Mouse (Mus musculus) ovary, postnatal 10 days (tissue): Measurements from ENCODE around the gene Trim41.
A peak's percentile ranks its signal among the peaks of the same experiment; 100 is the strongest.
"Not testable (repeated sequence)": the region's sequence is repeated elsewhere in the genome, so short reads cannot be mapped to it uniquely, and the experiment has no call there.

Experiments used
- DNase-seq: peaks from one replicate; pipeline ENCODE4 v3.0.0; 2022; ENCODE audit warnings: low spot score

The Trim41 gene

DNA sequence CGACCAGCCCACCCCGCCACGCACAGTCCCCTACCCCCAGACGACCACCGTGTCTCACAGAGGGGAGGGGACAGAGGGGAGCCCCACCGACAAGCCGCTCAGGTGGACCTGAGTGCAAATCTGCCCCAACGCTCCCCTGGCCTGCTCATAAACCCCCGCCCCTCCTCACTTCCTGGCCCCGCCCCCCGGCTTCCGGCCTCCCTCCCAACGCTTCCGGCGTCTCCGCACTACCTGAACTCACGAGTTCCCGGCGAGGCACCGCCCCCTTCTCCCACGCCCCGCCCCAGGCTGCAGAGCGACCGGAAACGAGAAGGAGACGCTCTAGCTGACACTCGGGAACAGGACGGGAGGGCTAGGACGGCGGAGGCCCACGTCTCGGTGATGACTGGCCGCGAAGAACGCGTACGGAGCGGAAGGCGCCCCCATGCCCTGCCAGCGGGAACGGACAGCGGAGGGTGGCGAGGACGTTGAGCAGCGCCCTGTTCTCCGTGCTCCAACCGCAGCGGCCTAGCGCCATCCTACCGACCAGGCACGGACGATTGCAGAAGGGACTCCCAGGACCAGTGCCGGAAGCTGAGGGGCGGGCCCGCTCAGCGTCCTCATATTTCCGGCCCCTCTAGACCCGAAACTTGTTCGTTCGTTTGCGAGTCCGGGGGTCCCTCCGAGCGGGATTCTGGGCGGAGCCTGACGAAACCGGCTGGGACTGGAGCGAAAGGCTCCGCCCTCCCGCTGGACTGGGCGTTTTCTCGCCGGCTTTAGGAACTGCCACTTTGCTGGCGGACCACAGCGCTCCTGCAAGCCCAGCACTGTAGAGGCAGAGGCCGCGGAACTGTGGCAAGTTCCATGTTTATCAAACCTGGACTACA, at the start of gene Trim41:
Trim41 (minus strand) TSS at position 554 of the 866 bp plus-strand sequence.
- DNase-seq, result peak; percentile 95

DNA sequence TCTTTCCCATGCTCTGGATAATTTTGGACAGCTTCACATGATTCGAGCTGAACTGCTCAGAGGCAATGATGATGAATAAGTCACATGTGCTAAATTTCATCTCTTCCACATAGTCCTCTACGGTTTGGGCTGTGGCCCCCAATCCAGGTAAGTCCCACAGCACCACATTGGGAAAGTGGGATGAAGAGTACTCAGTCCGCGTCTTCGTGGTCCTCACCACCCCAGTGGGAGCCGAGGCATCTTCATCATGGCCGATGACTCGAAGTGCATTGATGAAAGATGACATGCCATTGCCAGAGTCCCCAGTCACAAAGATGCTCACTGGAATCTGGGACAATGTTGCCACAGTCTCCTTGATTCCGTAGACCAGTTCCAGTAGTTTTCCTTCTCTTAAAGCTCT, 49.3 kb upstream of the Trim41 start:
- DNase-seq, result no peak

DNA sequence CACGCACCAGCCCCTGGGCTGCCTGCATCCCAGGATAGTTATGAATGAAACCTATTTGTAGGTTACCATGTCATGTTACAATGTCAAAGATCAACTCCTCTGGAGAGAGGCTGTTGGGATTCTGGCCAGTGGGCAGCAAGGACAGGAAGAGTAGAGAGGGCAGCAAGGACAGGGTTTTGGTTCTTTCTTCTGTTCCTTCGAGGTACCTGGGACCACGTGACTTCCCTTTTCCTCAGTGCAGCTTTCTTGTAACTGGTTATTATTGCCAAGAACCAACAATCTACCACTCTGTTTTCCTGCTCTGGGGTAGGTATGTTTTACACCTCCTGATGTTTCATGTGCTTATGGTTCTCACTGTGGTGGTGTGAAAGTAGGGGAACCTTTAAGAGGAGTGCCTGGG, 46.7 kb upstream of the Trim41 start:
- no peak for DNase-seq

DNA sequence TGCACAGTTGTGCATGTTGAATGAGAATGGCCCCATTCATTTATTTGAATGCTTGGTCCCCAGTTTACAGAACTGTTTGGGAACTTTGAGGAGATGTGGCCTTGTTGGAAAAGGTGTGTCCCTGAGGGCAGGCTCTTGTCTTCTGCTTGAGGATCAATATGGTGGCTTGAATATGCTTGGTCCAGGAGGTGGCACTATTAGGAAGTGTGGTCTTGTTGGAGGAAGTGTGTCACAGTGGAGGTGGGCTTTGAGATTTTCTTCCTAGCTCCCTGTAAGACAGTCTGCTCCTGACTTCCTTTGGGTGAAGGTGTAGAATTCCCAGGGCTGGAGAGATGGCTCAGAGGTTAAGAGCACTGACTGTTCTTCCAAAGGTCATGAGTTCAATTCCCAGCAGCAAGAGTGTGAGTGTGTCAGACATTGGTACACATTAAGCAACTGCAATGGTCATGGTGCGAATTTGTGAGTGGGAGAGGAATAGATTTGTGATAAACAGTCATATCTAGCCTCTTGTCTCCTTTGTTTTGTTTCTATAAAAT, 45.7 kb upstream of the Trim41 start:
- DNase-seq, result no peak

DNA sequence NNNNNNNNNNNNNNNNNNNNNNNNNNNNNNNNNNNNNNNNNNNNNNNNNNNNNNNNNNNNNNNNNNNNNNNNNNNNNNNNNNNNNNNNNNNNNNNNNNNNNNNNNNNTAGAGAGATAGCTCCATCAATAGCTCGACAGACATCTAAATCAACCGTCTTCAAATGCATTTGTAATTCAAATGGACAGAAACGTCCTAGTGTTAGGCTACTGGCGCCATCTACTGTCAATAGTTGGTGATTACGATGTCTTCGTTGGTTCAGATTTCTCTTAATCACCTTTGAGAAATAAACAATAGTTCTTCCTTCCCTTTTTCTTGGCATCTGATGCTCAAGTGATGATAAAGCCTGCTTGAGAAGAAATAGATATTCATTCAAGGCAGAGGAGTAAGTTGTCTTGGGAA, 41.9 kb upstream of the Trim41 start:
- no peak for DNase-seq

DNA sequence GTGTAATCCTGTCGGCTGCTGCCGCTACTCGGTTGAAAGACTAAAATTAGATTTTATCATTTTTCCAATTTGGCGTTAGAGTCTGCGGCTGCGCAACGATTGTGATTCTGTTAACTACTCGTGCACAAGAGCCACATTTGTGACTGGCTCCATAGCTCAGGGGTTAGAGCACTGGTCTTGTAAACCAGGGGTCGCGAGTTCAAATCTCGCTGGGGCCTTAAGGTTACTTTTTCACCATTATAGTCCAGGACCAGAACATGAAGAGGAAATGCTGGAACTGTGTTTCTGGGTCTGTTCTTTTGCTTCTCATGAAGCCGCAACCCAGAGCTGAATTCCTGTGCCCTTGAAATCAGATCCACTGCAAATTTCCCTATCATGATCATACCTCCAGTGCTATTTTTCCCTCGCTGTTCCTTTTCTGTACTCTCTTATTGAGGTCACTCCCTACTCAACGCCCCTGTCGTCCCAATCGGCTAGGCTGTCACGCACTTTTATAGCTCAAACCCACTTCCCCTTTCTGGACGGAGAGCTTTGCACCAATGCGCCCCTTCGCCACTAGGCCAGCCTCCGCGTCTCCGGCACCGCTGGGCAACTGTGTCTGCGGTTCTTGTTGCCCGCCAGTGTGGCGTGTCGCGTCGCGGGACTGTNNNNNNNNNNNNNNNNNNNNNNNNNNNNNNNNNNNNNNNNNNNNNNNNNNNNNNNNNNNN, 36.5 kb upstream of the Trim41 start:
- peak; percentile 83 for DNase-seq

DNA sequence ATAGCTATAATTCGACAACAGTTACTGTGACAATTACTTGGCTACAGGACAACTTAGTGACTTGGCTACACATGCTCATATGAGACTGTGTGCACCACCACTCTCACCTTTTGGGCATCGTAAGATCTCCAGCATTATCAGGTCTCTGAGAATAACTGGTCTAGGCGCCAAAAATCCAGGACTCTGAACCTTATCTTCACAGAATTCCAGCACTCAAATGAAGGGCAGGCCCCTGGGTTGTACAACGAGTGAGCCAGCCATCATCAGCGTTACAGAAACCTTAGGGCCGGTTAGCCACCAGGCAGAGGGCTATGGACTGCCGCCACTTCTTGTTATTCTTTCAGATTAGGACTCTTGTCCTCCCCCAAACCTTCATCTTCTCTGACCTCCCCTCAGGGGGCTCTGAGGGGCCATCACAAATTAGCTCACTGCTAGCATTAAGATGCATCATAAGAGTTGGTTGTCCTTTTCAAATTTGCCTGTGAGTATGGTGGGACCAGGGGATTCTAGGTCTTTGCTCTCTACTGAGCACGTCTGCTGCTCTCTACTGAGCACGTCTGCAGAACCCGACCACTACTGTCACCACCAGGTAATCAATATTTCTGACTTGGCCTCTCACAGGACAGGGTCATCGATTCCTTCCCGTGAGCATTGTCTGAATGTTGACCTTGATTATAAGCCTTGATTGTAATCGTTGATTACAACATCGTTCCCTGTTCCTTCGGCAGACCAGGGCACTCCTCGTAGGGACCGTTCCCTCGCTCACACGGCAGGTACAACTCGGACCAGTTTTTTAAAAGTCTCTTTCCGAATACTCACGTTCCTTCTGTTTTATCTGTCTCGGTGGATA, 35.7 kb upstream of the Trim41 start:
- no peak for DNase-seq

DNA sequence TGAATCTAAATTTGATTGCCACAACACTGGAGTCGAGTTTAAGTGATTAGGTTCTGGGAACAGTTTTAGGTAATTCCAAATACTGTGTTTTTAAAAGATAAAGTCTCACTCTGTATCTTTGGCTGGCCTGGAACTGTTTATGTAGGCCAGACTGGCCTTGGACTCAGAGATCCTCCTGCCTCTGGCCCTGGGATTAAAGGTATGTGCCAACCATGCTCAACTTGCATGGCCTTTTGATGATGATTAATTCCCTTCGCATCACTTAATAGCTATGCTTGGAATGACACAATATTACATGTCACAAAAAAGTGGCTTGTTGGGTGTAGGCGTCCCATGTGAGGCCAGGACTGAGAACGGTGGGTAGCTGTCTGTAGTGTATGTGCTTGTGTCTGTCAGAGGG, 35.0 kb upstream of the Trim41 start:
- no peak for DNase-seq

DNA sequence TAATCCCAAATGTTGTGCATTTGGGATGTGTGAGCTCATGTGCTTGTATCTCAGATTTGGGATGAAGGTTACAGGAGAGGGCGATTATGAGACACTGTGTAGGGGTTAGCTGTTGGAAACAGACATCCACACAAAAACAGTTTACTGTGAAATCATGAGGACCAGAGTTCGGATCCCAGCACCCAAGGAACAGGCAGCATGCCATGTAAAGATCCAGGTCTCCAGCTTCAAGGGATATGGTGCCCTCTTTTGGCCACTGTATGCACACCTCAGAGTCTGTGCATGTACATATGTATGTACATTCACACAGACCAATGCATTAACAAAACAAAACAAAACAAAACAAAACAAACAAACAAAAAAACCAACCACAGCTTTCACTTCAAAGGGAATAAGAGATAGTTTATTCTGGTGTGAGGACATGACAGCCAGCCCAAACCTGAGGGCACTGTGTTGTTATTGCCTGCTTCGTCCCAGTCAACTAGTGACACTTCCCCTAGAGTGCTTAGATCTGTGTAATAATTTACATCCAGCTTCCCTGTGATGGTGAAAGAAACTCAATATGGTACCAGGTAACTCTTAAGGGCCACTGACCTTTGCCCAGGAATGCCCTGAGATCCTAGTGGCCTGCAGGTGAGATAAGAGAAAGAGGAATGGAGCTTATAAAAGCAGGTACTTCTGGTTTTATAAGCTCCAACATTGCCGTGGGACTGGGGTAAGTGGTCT, 34.3 kb upstream of the Trim41 start:
- no peak for DNase-seq

DNA sequence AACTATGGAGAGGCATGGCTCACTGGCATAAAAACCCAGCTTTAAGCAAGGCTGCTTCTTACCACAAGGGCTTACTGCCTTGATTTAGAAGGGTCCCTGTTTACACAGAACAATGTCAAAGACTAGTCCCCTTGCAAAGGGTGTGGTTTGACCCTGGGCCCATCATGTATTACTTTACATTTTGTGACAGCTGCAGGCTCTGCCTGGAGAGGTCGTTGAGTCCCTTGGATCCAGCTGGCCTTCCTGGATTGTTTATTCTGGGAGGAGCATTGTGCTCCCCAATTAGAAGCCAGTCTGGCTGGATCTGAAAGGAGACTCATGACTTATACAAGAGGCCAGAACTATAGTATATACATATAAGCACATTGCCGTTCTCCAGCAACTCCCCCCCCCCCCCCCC, 33.1 kb upstream of the Trim41 start:
- DNase-seq, result no peak

DNA sequence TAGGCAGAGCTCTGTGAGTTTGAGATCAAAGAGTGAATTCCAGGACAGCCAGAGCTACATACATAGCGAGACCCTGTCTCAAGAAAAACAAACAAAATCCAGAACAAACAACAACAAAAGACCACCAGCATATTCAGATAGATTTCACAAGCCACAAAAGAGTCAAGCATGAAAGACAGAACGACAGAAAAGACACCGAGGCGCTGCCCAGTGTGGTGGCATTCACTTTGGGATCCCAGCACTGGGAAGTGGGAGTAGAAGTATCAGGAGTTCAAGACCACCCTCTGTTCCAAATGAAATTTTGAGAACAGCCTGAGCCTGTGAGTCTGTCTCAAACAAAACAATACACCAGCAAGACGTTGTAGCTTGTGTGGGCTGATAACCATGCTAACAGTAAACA, 29.7 kb upstream of the Trim41 start:
- DNase-seq, result no peak

DNA sequence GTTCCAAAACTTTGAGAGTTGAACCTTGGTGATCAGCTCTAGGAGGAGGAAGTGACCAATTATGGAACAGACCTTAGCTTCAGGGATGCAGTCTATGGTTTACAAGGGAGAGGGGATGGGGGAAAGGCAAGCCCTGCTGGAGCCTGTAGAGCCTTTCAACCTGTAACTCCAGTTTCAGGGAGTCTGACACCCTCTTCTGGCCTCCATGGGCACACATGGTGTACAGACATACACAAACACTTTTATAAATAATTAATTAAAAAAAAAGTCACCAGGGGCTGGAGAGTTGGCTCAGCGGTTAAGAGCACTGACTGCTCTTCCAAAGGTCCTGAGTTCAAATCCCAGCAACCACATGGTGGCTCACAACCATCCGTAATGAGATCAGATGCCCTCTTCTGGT, 29.2 kb upstream of the Trim41 start:
- DNase-seq, result not testable (repeated sequence)

DNA sequence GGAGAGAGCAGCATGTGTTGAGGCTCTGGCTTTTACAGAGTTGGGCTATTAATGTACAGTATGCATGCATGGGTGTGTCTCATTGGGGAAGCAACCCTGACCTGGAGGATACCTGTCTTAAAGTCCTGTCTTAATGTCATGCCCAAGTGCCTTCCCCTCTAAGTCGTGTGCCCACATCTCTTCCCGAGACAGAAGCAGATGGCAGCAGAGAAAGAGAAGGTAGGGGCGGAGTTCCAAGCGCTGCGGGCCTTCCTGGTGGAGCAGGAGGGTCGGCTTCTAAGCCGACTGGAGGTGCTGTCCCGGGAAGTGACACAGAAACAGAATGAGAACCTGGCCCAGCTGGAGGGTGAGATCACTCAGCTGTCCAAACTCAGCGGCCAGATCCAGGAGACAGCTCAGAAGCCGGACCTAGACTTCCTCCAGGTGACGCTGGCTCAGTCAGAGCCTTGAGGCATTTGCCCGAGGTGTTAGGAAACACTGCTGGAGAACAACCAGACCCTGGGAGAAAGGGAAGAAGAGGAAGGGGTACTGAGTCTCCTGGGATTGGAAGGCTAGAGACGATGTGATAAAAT, 28.2 kb upstream of the Trim41 start:
- no peak for DNase-seq

DNA sequence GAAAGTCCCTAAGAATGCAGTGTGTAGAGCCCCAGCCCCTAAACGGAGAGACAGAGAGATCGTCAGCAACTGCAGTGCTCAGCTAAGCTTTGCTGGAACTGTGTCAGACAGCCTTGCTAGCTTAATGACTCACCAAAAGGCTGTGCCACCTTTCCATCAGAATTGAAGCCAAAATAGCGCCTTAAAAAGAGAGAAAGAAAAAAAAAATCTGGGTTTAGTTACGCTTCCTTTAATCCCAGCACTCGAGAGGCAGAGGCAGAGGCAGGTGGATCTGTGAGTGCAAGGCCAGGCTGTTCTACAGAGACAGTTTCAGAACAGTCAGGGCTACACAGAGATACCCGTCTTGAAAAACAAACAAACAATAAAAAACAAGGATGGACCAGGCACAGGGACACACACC, 27.2 kb upstream of the Trim41 start:
- no peak for DNase-seq

DNA sequence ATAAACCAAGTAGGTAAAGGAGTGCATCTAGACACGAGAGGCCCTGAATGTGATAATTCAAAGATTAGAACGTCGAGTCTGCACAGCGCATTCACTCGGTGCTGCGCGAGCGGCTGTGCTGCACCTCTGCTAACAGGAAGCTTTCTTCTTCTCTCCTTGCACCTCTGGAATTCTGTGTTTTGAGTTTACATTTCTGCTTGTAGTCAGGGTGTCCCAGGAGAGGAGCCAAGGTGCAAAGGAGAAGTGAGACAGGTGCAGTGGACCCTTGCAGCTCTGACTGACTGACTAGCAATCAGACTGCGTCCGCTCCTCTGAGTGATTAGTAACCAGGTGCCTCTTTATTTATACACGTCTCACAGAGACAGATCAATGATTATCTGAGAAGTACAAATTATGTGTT, 26.0 kb upstream of the Trim41 start:
- DNase-seq, result no peak

DNA sequence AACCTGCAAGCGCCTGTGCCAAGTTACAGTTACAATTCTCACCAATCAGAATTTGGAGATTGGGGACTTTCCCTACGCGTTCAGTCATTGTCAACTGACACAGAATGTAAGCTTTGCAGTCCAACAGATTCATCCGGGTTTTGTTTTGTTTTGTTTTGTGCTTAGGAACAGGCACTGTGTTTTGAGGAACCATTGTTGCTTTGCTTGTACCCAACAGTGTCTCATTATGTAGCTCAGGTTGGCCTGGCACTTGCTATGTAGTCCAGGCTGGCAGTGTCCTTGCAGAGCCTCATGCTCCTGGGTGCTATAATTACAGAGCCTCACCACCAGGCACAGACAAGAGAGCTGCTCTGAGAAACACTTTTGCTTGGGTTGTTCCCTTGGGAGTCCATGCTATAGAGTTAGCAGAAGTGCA, 25.2 kb upstream of the Trim41 start:
- no peak for DNase-seq

DNA sequence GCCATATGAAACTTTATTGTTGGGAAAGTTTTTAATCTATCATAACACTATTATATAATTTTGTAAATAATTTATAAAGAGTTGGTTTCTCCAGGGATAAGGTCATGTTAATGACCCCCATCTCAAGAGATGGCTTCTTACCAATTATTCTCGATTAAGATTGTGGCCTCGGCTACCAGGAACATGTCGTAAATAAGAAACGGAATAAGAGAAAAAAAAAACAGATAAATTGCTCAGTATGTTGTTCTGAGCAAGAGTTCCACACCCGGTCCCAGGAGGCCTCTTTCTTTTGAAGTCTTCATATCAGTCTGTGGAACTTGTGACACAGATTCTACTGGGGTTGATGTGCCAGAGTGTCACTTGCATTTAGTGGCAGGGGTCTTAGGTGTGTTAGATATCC, 24.1 kb upstream of the Trim41 start:
- no peak for DNase-seq

DNA sequence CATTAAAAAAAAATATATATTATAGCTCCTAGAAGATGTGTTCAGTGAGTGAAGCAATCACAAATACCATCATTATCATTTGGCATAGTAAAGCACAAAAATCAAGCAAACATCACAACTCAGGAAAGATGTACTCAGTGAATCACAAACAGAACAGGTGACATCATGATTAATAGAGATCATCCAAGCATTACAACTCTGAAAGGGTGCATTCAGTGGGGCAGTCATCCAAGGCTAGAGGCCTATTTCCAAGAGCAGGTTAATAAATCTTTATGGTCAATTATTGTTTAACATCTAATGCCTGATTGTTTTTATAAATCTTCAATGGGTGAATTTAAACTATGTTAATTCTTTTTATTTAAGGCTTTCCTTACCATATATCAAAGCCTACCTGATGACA, 23.7 kb upstream of the Trim41 start:
- no peak for DNase-seq

DNA sequence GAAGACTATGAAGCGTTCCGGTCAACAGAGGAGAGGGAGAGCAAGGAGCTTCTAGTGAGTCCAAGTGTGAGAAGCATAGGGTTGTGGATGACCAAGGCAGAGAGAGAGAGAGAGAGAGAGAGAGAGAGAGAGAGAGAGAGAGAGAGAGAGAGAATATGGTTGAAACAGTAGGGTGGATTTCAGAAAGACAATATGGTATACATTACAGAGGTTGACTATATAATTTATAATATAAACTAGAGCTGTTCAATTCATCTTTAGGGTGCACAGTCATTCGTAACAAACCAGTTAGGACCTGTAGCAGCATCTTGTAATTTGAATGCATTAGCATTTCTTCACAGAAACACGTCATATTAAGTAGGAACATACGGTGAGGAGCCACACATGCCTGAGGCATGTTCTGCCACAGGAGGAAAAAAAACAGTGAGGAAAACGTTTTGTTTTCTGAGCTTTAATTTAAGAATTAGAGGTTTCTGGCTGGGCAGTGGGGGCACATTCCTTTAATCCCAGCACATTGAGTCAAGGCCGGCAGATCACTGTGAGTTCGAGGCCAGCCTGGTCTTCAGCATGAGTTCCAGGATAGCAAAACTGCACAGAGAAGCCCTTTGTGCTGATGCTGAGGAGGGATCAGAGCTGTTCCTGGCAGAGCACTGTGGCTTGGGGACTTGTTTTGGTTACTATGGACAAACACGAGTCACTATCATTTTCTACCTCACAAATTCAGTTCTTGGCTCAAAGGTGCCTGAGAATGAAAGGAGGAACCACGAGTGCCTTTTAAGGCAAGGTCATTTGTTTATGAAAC, 21.9 kb upstream of the Trim41 start:
- DNase-seq, result no peak

DNA sequence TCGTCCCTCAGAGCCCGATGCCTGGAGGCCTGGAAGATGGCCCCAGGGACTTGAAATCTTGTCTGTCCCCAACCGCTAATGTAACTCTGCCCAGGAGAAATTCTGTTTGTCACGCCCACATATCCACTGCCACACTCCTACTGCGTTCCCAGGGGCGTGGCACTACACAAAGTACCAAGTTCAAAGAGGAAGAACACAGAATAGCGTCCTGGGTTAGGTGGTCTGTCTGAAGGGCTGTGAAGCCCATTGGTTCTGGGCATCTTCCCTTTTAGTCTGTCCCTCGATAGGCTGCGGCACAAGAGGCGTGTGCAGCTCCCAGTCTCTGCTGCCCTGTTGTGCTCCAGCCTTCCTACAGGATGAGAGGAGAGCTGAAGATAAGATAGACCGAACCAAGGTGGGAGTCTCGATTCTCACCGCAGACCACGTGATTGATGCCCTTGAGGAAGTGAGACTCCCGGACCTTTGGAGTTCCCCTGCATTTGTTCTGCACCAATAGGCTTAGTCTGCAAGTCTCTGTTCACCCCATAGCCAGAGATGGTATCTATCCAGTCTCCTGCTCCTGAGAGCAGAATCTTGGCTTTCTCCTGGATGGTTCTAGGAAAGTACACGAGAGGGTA, 21.1 kb upstream of the Trim41 start:
- no peak for DNase-seq
